Mouse (Mus musculus) neural tube, embryonic 14.5 days (tissue): ENCODE results near the gene Rbks. TPM values are rescaled to one million over a fixed set of nuclear protein-coding genes. Genes with fewer than 3 reads are reported as not detected.

Source experiments
- ATAC-seq: fragments of 200-750 bp; cut with Nextera tagmentation; 2 replicates; pipeline ENCODE4 v1.8.0; 2017; ENCODE audit warnings: low read depth, mild to moderate bottlenecking, moderate TSS enrichment, moderate library complexity
- H3K27ac ChIP-seq: fragments of 300-500 bp; sonication (generic); 2 replicates; pipeline ENCODE4 v1.5.1; 2014; ENCODE audit warnings: low read depth, mild to moderate bottlenecking, control low read depth, low read length, moderate library complexity, mixed read lengths
- H3K27me3 ChIP-seq: fragments of 300-500 bp; sonication (generic); 2 replicates; pipeline ENCODE4 v1.6.1; 2014; ENCODE audit warnings: low read length; ENCODE audit not compliant: control insufficient read depth, insufficient read depth
- H3K36me3 ChIP-seq: fragments of 300-500 bp; sonication (generic); 2 replicates; pipeline ENCODE4 v1.6.1; 2014; ENCODE audit warnings: low read length, mixed read lengths; ENCODE audit not compliant: control insufficient read depth, insufficient read depth
- H3K4me1 ChIP-seq: fragments of 300-500 bp; sonication (generic); 2 replicates; pipeline ENCODE4 v1.6.1; 2014; ENCODE audit warnings: low read length; ENCODE audit not compliant: control insufficient read depth, insufficient read depth
- H3K4me2 ChIP-seq: fragments of 300-500 bp; sonication (generic); 2 replicates; pipeline ENCODE4 v1.6.1; 2014; ENCODE audit warnings: mild to moderate bottlenecking, low read depth, low read length, control low read depth
- H3K4me3 ChIP-seq: fragments of 300-500 bp; sonication (generic); 2 replicates; pipeline ENCODE4 v1.5.1; 2014; ENCODE audit warnings: low read depth, low read length, control low read depth, mixed read lengths
- H3K9ac ChIP-seq: fragments of 300-500 bp; sonication (generic); replicated peaks from 2 replicates; pipeline ENCODE4 v1.6.1; 2014; ENCODE audit warnings: low read depth, mild to moderate bottlenecking, control low read depth, low read length, mixed read lengths
- H3K9me3 ChIP-seq: fragments of 300-500 bp; sonication (generic); 2 replicates; pipeline ENCODE4 v1.6.1; 2016; ENCODE audit warnings: low read length; ENCODE audit not compliant: control insufficient read depth
- WGBS: fragments of 180-500 bp; shearing (Covaris S2); extraction: QIAGEN DNeasy Blood & Tissue Kit; methylation state at CpG from one replicate; pipeline ENCODE4 v1.1.7; 2014; 5-methylcytosine and 5-hydroxymethylcytosine counted together
- microRNA-seq: library from miRNA; unstranded; fragments of <30 nt; microRNA quantifications from one replicate; pipeline ENCODE4, GENCODE M21; 2016
- polyA plus RNA-seq: library from polyadenylated mRNA; unstranded; fragments of >200 nt; fragmentation: Nextera tagmentation; extraction: Ambion mirVana; gene quantifications from 2 replicates; pipeline ENCODE4 v1.2.1, GENCODE M21; 2014

The Rbks gene
- polyA plus RNA-seq, 1 experiment from 2014 or later, result 4.0 TPM

- no peaks in the 10 kb centered on the region for H3K4me1 ChIP-seq
- H3K27ac ChIP-seq, result no peak overlapping the region
- 84% methylated on average over 2 of the region's 2 CpGs for WGBS
- no peaks in the 10 kb centered on the region for H3K9me3 ChIP-seq
- H3K36me3 ChIP-seq, result no peaks in the 10 kb centered on the region
- no peak overlapping the region for H3K4me3 ChIP-seq
- H3K9ac ChIP-seq, result no peak overlapping the region
- no peaks in the 10 kb centered on the region for H3K27me3 ChIP-seq
- no peak overlapping the region for H3K4me2 ChIP-seq
- ATAC-seq, result no peak
Observed at GRCm38 (mm10) chr5:31588016-31588415, 109.4 kb downstream of the Rbks start.

GRCm38 (mm10) chr5:31585526-31585925 lies 111.9 kb downstream of the Rbks start:
- no peak overlapping the region for H3K9ac ChIP-seq
- H3K4me1 ChIP-seq, result no peaks in the 10 kb centered on the region
- no peak overlapping the region for H3K4me3 ChIP-seq
- H3K27me3 ChIP-seq, result no peaks in the 10 kb centered on the region
- WGBS, result 93% methylated on average over 4 of the region's 4 CpGs
- H3K9me3 ChIP-seq, result no peaks in the 10 kb centered on the region
- no peaks in the 10 kb centered on the region for H3K36me3 ChIP-seq
- H3K27ac ChIP-seq, result no peak overlapping the region
- no peak for ATAC-seq
- H3K4me2 ChIP-seq, result no peak overlapping the region

GRCm38 (mm10) chr5:31583261-31583660 lies 114.2 kb downstream of the Rbks start:
- ATAC-seq, result no peak

GRCm38 (mm10) chr5:31581932-31582331 lies 115.5 kb downstream of the Rbks start:
- no peak for ATAC-seq
- 80% methylated on average over 3 of the region's 3 CpGs for WGBS
- no peaks in the 10 kb centered on the region for H3K36me3 ChIP-seq

More at GRCm38 (mm10) chr5:31583261-31583660, 114.2 kb downstream of the Rbks start:
- Histone ChIP-seq H3K36me3 (no peaks in the 10 kb centered on the region), H3K27ac (no peak overlapping the region), H3K9ac (no peak overlapping the region), H3K4me2 (no peak overlapping the region), H3K4me1 (no peaks in the 10 kb centered on the region), H3K27me3 (no peaks in the 10 kb centered on the region), H3K9me3 (no peaks in the 10 kb centered on the region), H3K4me3 (no peak overlapping the region)
- WGBS, result 82% methylated on average over 2 of the region's 2 CpGs

GRCm38 (mm10) chr5:31581263-31581662 lies 116.2 kb downstream of the Rbks start:
- 84% methylated on average over 6 of the region's 6 CpGs for WGBS
- H3K4me1 ChIP-seq, result no peaks in the 10 kb centered on the region

More at GRCm38 (mm10) chr5:31581932-31582331, 115.5 kb downstream of the Rbks start:
- H3K9me3 ChIP-seq, result no peaks in the 10 kb centered on the region
- H3K27me3 ChIP-seq, result no peaks in the 10 kb centered on the region
- no peak overlapping the region for H3K9ac ChIP-seq
- no peak overlapping the region for H3K4me2 ChIP-seq
- H3K4me3 ChIP-seq, result no peak overlapping the region
- H3K4me1 ChIP-seq, result no peaks in the 10 kb centered on the region
- H3K27ac ChIP-seq, result no peak overlapping the region

GRCm38 (mm10) chr5:31576539-31576975 lies 120.9 kb downstream of the Rbks start:
- H3K9ac ChIP-seq, result no peak overlapping the region
- no peak overlapping the region for H3K27ac ChIP-seq
- H3K4me3 ChIP-seq, result no peak overlapping the region
- no peaks in the 10 kb centered on the region for H3K27me3 ChIP-seq
- WGBS, result 71% methylated on average over 7 of the region's 7 CpGs
- no peaks in the 10 kb centered on the region for H3K36me3 ChIP-seq
- no peak for ATAC-seq
- no peaks in the 10 kb centered on the region for H3K9me3 ChIP-seq
- no peak overlapping the region for H3K4me2 ChIP-seq
- H3K4me1 ChIP-seq, result no peaks in the 10 kb centered on the region

More at GRCm38 (mm10) chr5:31581263-31581662, 116.2 kb downstream of the Rbks start:
- no peak overlapping the region for H3K4me3 ChIP-seq
- no peak overlapping the region for H3K9ac ChIP-seq
- no peaks in the 10 kb centered on the region for H3K9me3 ChIP-seq
- no peaks in the 10 kb centered on the region for H3K36me3 ChIP-seq
- no peaks in the 10 kb centered on the region for H3K27me3 ChIP-seq
- H3K27ac ChIP-seq, result no peak overlapping the region
- H3K4me2 ChIP-seq, result no peak overlapping the region
- ATAC-seq, result no peak

Small RNA genes within 50 kb of the gene (microRNA-seq; reads per million reads assigned to microRNA genes)
- not detected for gene Mir3473e

Other genes with a start within 250 kb of the Rbks start
- 102 and 117 TPM in 2 replicates for gene Zfp512, start 245.2 kb downstream of the Rbks start, polyA plus RNA-seq
- gene 4930548H24Rik, start 211.9 kb downstream of the Rbks start, polyA plus RNA-seq, result not detected in 2 replicates
- gene Gpn1, start 202.9 kb downstream of the Rbks start, polyA plus RNA-seq, result 78.6 and 80.9 TPM in 2 replicates
- gene Slc4a1ap, start 170.6 kb downstream of the Rbks start, polyA plus RNA-seq, result 35.4 and 35.8 TPM in 2 replicates
- gene Supt7l, start 169.8 kb downstream of the Rbks start, polyA plus RNA-seq, result 21.6 and 22.4 TPM in 2 replicates
- 189 and 200 TPM in 2 replicates for gene Mrpl33, start 100.7 kb downstream of the Rbks start, polyA plus RNA-seq
- gene Babam2, start 57 bp upstream of the Rbks start, polyA plus RNA-seq, result 37.9 and 43.5 TPM in 2 replicates